Mouse (Mus musculus) heart, embryonic 11.5 days (tissue): Measurements from ENCODE around the gene Nfatc4. TPM values are rescaled to one million over a fixed set of nuclear protein-coding genes. Genes with fewer than 3 reads are reported as not detected.

ENCODE experiments used
- ATAC-seq: fragments of 200-750 bp; cut with Nextera tagmentation; replicated peaks from 2 replicates; pipeline ENCODE4 v1.8.0; 2017; ENCODE audit warnings: moderate library complexity; ENCODE audit not compliant: insufficient number of reproducible peaks, low FRiP score, low TSS enrichment
- H3K27ac ChIP-seq: fragments of 300-500 bp; sonication (generic); 2 replicates; pipeline ENCODE4 v1.5.1; 2014; ENCODE audit warnings: mild to moderate bottlenecking, low read depth, low read length
- H3K27me3 ChIP-seq: fragments of 300-500 bp; sonication (generic); 2 replicates; pipeline ENCODE4 v1.6.1; 2014; ENCODE audit warnings: mild to moderate bottlenecking, low read length, mixed read lengths; ENCODE audit not compliant: control insufficient read depth, insufficient read depth
- H3K36me3 ChIP-seq: fragments of 300-500 bp; sonication (generic); 2 replicates; pipeline ENCODE4 v1.6.1; 2014; ENCODE audit warnings: mild to moderate bottlenecking, low read length, moderate library complexity, mixed read lengths; ENCODE audit not compliant: control insufficient read depth, insufficient read depth
- H3K4me1 ChIP-seq: fragments of 300-500 bp; sonication (generic); 2 replicates; pipeline ENCODE4 v1.6.1; 2014; ENCODE audit warnings: low read length; ENCODE audit not compliant: control insufficient read depth, insufficient read depth
- H3K4me2 ChIP-seq: fragments of 300-500 bp; sonication (generic); 2 replicates; pipeline ENCODE4 v1.6.1; 2014; ENCODE audit warnings: mild to moderate bottlenecking, moderate library complexity
- H3K4me3 ChIP-seq: fragments of 300-500 bp; sonication (generic); 2 replicates; pipeline ENCODE4 v1.5.1; 2014; ENCODE audit warnings: low read depth, low read length
- H3K9ac ChIP-seq: fragments of 300-500 bp; sonication (generic); 2 replicates; pipeline ENCODE4 v1.6.1; 2014; ENCODE audit warnings: mild to moderate bottlenecking, low read depth, low read length, moderate library complexity
- H3K9me3 ChIP-seq: fragments of 300-500 bp; sonication (generic); replicated peaks from 2 replicates; pipeline ENCODE4 v1.6.1; 2016; ENCODE audit warnings: low read length; ENCODE audit not compliant: control insufficient read depth
- WGBS: fragments of 180-500 bp; shearing (Covaris S2); extraction: QIAGEN DNeasy Blood & Tissue Kit; methylation state at CpG from one replicate; pipeline ENCODE4 v1.1.7; 2014; ENCODE audit not compliant: insufficient replicate concordance; 5-methylcytosine and 5-hydroxymethylcytosine counted together
- polyA plus RNA-seq: library from polyadenylated mRNA; unstranded; fragments of >200 nt; fragmentation: Nextera tagmentation; extraction: Ambion mirVana; gene quantifications from 2 replicates; pipeline ENCODE4 v1.2.1, GENCODE M21; 2014

Gene Nfatc4
- polyA plus RNA-seq, 1 experiment from 2014 or later, result 16.9 TPM

DNA sequence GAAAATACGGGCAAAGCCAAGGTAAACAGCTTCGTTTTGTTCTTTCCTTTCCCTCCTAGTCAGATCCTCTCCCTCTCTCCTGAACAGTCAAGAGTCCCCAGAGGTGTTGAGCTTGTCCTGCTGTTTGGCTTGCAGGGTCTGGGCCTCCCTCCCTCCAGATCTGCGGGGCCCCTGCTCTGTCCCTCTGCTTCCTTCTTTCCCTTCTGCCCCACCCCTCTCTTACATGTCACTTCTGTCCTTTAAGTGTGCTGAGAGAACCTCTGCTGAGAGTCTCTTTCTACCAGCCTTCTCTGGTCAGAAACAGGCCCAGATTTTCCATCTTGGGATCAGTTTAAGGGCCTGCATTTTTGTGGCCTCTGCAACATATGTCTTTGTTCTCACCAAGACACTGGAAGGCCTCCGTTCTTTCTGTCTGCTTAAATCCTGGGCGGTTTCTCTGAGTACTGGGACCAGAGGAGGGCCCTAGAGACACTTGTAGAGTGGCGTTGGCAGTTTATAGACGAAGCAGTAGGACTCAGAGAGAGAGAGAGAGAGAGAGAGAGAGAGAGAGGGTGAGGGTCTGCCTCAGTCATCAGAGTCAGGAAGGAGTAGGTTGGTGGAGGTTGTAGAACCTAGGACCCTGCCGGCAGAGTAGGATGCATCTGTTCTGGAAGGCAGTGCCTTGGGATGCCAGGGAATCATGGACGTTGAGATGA, 31.6 kb downstream of the Nfatc4 start:
- Histone ChIP-seq H3K9ac (peak overlapping the region; percentile 93), H3K9me3 (no peaks in the 10 kb centered on the region), H3K27me3 (no peaks in the 10 kb centered on the region), H3K36me3 (0 out of 2 replicates have a peak, but pooled peaks cover 2% of the 10 kb centered on the region), H3K4me1 (peaks cover 45% of the 10 kb centered on the region), H3K4me2 (peak overlapping the region; percentile 80), H3K27ac (peak overlapping the region; percentile 97), H3K4me3 (peak overlapping the region; percentile 73)
- peak; percentile 24; the same call in 1 of the 2 replicates for ATAC-seq
- under 1% methylated on average over 9 of the region's 9 CpGs for WGBS

DNA sequence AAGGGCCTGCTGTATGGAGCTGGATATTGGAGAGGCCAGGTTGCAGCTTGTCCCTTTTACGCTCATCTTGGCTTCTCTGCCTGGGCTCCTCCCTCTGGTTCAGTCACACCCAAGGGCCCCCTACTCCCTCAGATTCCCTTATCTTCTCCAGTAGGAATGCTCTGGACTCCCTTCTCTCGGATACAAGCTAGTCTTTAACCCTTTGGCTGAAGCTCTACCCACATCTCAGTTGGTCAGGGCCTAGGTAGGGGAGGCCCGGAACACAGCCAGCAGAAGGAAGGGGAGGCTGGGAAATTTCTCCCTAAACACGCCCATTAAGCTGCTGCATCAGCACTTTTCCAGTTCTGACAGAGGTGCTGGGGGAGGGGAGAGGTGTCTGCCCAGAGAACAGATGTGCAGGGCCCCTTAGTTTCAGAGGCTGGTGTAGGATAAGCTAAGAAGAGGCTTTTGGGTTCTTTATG, 32.2 kb downstream of the Nfatc4 start:
- peak overlapping the region; percentile 73 for H3K4me3 ChIP-seq
- ATAC-seq, result peak; percentile 32; the same call in 1 of the 2 replicates
- H3K9me3 ChIP-seq, result no peaks in the 10 kb centered on the region
- H3K27me3 ChIP-seq, result no peaks in the 10 kb centered on the region
- peak overlapping the region; percentile 80 for H3K4me2 ChIP-seq
- H3K9ac ChIP-seq, result peak overlapping the region; percentile 93
- peaks cover 45% of the 10 kb centered on the region for H3K4me1 ChIP-seq
- 1% methylated on average over 4 of the region's 4 CpGs for WGBS
- H3K36me3 ChIP-seq, result 0 out of 2 replicates have a peak, but pooled peaks cover 2% of the 10 kb centered on the region
- H3K27ac ChIP-seq, result peak overlapping the region; percentile 97

DNA sequence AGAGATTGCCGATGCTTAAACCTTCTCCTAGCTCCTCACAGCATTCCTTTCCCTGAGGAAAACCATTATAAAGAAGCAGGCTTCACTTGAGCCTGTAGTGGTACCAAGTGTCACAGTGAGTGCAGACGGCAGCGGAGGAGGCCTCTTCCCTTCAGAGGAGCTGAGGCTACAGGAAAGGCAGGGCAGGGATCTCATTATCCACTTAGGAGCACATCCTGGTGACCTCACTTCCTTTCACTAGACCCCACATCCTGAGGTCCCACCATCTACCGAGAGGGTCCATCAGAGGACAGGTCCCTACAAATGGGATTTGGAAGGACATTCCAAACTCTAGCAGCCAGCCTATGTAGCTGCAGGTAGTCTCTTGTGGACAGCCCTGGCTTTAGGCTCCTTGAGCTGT, 34.6 kb downstream of the Nfatc4 start:
- peak overlapping the region; percentile 35; the same call in 1 of the 2 replicates for H3K27ac ChIP-seq
- H3K9ac ChIP-seq, result no peak overlapping the region
- no peaks in the 10 kb centered on the region for H3K27me3 ChIP-seq
- H3K36me3 ChIP-seq, result 0 out of 2 replicates have a peak, but pooled peaks cover 2% of the 10 kb centered on the region
- no peak for ATAC-seq
- H3K4me2 ChIP-seq, result peak overlapping the region; percentile 56
- H3K9me3 ChIP-seq, result no peaks in the 10 kb centered on the region
- peaks cover 52% of the 10 kb centered on the region for H3K4me1 ChIP-seq
- 40% methylated on average over 4 of the region's 4 CpGs for WGBS
- no peak overlapping the region for H3K4me3 ChIP-seq

DNA sequence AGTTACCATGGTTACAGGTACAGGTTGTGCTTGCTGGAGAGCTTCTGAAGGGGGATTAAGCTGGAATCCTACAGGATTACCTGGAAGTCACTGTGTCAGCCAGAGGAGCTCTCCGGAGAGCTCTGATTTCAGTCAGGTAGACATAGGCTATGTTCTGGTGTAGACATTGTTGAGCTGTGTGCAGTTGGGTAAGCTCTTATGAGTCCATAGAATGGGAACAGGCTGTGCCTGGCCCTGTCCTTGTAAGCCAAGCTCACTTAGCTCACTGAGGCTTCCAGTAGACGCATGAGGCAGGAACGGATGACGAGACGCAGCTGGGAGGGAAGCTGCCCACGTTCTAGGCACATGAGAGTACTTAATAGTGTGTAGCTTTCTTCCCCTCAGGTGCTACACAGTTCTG, 39.2 kb downstream of the Nfatc4 start:
- 65% methylated on average over 6 of the region's 6 CpGs for WGBS
- H3K4me1 ChIP-seq, result peaks cover 29% of the 10 kb centered on the region

DNA sequence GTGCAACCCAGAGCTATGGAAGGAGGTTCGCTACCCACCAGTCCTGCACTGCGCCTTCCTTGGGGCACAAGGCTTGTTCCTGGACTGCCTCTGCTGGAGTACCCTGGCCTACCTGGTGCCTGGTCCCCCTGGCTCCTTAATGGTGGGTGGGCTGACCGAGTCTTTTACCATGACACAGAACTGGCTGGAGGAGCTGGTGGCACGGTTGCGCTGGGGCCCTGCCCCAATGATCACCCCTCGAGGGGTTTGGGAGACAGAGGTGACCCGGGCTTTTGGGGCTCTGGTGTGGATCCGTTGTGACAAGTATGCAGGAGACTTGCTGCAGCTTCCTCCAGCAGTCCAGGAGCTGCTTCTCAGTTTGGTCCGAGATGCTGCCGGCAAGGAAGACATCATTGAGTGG, 40.0 kb downstream of the Nfatc4 start:
- H3K9me3 ChIP-seq, result no peaks in the 10 kb centered on the region
- H3K4me2 ChIP-seq, result no peak overlapping the region
- peaks cover 22% of the 10 kb centered on the region for H3K36me3 ChIP-seq
- 83% methylated on average over 10 of the region's 10 CpGs for WGBS
- H3K4me3 ChIP-seq, result no peak overlapping the region
- ATAC-seq, result no peak
- no peak overlapping the region for H3K27ac ChIP-seq
- H3K4me1 ChIP-seq, result peaks cover 22% of the 10 kb centered on the region
- no peaks in the 10 kb centered on the region for H3K27me3 ChIP-seq
- H3K9ac ChIP-seq, result no peak overlapping the region

More for the DNA sequence above, 39.2 kb downstream of the Nfatc4 start:
- no peak for ATAC-seq
- H3K9ac ChIP-seq, result no peak overlapping the region
- no peaks in the 10 kb centered on the region for H3K27me3 ChIP-seq
- H3K27ac ChIP-seq, result peak overlapping the region; percentile 15; the same call in 1 of the 2 replicates
- H3K9me3 ChIP-seq, result no peaks in the 10 kb centered on the region
- no peak overlapping the region for H3K4me2 ChIP-seq
- H3K36me3 ChIP-seq, result peaks cover 22% of the 10 kb centered on the region
- no peak overlapping the region for H3K4me3 ChIP-seq

DNA sequence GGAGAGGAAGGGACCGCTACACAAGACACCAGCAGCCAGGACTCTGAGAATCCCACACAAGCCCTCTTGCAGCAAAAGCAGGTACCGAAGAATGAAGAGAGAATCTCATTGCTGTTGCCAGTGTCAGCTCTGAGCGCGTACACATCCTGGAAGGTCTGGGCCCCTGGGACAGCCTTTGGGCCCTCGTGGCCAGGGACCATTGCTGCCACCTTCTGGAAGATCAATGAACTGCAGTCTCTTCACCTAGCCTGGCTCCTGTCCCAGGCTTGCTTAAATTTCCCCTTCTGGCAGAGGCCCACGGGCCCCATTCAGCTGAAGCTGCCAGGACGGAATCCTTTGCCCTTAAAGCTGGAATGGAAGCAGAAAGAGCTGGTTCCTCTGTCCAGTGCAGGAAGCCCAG, 40.8 kb downstream of the Nfatc4 start:
- Histone ChIP-seq H3K4me2 (no peak overlapping the region), H3K4me3 (no peak overlapping the region), H3K4me1 (peaks cover 18% of the 10 kb centered on the region), H3K27me3 (no peaks in the 10 kb centered on the region), H3K9me3 (no peaks in the 10 kb centered on the region), H3K36me3 (peaks cover 28% of the 10 kb centered on the region), H3K9ac (no peak overlapping the region), H3K27ac (no peak overlapping the region)
- ATAC-seq, result no peak; the same call in 1 of the 2 replicates
- WGBS, result 24% methylated on average over 7 of the region's 7 CpGs

DNA sequence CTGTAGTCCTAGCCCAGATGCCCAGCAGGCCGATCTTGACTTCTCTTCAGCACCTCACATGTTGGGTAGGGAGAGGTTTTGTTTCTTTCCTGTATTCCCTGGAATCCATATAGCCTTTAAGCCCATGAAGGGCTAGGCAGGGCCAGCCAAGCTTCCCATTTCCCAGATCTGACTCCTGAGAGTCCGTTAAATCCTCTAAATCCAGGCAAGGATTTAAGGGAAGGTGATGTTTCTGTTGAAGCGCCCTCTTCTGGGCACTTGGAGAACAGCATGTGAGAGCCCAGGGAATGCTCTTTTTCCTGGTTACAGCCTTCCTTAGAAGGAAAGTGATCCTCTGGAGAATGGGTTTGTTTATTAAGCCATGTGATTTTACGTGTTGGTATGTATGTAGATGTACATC, 44.0 kb downstream of the Nfatc4 start:
- no peak for ATAC-seq
- H3K9ac ChIP-seq, result no peak overlapping the region
- no peaks in the 10 kb centered on the region for H3K9me3 ChIP-seq
- no peak overlapping the region for H3K27ac ChIP-seq
- peaks cover 46% of the 10 kb centered on the region for H3K36me3 ChIP-seq
- WGBS, result 36% methylated on average over 4 of the region's 4 CpGs
- no peak overlapping the region for H3K4me2 ChIP-seq
- no peak overlapping the region for H3K4me3 ChIP-seq
- H3K27me3 ChIP-seq, result no peaks in the 10 kb centered on the region
- peaks cover 1% of the 10 kb centered on the region for H3K4me1 ChIP-seq

DNA sequence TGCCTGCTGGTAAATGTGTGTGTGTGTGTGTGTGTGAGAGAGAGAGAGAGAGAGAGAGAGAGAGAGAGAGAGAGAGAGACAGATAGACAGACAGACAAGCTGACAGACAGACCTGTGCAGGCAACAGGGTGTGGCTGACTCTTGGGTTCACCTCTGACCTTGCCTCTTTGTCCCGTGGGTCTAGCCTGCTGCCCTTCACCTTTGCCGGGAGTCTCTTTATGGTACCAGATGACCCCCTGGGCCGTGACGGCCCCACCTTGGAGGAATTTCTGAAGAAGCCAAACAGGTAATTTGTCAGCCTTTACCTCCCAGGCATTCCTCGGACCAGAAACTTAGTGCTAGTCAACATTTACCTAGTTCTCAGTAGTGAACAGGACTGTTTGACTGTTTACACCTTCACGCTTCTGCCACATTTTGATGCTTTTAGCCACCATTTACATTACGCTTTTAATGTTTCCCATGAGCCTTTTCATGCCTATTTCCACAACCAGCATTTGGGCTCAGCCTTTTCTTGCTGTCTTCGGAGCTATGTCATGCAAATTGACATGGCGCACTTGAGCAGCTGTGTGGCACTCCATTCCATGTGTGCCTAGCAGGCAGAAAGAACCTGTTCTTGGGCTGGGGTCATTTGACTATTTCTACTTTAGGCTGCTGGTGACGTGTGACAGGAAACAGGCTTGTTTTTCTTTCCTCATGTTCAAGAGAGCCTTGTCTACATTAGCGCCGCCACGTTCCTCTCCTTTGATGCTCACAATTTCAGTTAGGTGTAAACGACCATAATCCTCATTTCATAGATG, 45.5 kb downstream of the Nfatc4 start:
- Histone ChIP-seq H3K4me2 (no peak overlapping the region), H3K9me3 (no peaks in the 10 kb centered on the region), H3K9ac (no peak overlapping the region), H3K27ac (no peak overlapping the region), H3K4me1 (peaks cover 3% of the 10 kb centered on the region), H3K27me3 (no peaks in the 10 kb centered on the region), H3K36me3 (peaks cover 52% of the 10 kb centered on the region), H3K4me3 (no peak overlapping the region)
- 78% methylated on average over 14 of the region's 14 CpGs for WGBS
- no peak for ATAC-seq
